Mouse (Mus musculus): ENCODE data around the gene Lekr1. TPM values are rescaled to one million over a fixed set of nuclear protein-coding genes. Genes with fewer than 3 reads are reported as not detected.

Gene Lekr1
- polyA plus RNA-seq, 1 experiment from 2014 or later, result 5.5 TPM

DNA sequence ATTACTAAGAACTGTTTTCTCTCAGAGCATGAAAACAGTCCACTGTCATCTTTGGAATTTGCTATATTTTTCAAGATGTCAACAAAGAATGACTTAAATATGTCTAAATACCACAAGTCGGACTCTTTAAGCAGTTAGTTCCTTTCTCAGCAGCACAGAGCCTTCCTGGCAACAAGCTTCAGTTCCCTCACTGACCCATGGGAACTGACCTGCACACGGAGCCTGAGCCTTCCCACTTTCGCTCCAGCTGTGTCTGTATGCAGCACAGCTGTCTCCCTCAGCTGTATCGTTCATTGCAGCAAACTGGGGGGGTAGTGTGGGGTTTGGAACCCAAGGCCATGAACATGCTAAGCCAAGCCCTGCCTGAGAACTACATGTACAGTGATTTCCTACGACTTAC, 136.8 kb downstream of the Lekr1 start:
- Histone ChIP-seq H3K4me3 (ENCODE audit: low read depth, low read length) (no peak overlapping the region), H3K27ac (ENCODE audit: low read depth, low read length) (no peak overlapping the region), H3K4me1 (ENCODE audit: control insufficient read depth, insufficient read depth, low read length) (no peaks in the 10 kb centered on the region), H3K36me3 (ENCODE audit: control insufficient read depth, insufficient read depth, low read length) (no peaks in the 10 kb centered on the region), H3K9ac (ENCODE audit: low read length) (no peak overlapping the region), H3K27me3 (ENCODE audit: control insufficient read depth, insufficient read depth, low read length) (no peaks in the 10 kb centered on the region), H3K4me2 (no peak overlapping the region), H3K9me3 (ENCODE audit: control insufficient read depth, low read length) (no peaks in the 10 kb centered on the region)
- WGBS, result 70% methylated on average over 5 of the region's 5 CpGs
- ATAC-seq (ENCODE audit: low FRiP score) (no peak), DNase-seq (ENCODE audit: low spot score, missing footprints) (no peak)

DNA sequence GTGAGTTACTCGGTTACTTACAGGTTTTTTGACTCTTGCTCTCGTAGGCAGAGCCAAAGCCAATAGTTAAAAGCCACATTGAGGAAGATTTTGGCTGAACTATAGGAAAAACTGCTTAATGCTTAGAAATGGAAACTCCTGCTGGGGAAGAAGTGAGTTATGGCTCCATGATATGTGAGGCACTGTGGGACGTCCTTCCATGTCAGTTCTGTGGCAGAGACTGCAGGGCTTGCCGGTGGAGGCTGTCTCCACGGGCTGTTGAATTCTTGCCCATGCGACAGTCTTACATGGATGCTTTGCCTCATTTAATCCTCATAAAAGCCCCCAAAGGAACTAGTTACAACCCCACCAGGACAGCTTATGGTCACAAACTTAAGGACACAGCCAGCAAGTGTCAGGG, 148.9 kb downstream of the Lekr1 start:
- H3K36me3 ChIP-seq (ENCODE audit: control insufficient read depth, insufficient read depth, low read length), result no peaks in the 10 kb centered on the region
- ATAC-seq (ENCODE audit: low FRiP score) (no peak), DNase-seq (ENCODE audit: low spot score, missing footprints) (no peak)
- H3K9ac ChIP-seq (ENCODE audit: low read length), result no peak overlapping the region
- no peaks in the 10 kb centered on the region for H3K4me1 ChIP-seq (ENCODE audit: control insufficient read depth, insufficient read depth, low read length)
- H3K27ac ChIP-seq (ENCODE audit: low read depth, low read length), result no peak overlapping the region
- WGBS, result 82% methylated on average over 6 of the region's 6 CpGs
- H3K9me3 ChIP-seq (ENCODE audit: control insufficient read depth, low read length), result no peaks in the 10 kb centered on the region
- H3K27me3 ChIP-seq (ENCODE audit: control insufficient read depth, insufficient read depth, low read length), result no peaks in the 10 kb centered on the region
- H3K4me2 ChIP-seq, result no peak overlapping the region
- H3K4me3 ChIP-seq (ENCODE audit: low read depth, low read length), result no peak overlapping the region

DNA sequence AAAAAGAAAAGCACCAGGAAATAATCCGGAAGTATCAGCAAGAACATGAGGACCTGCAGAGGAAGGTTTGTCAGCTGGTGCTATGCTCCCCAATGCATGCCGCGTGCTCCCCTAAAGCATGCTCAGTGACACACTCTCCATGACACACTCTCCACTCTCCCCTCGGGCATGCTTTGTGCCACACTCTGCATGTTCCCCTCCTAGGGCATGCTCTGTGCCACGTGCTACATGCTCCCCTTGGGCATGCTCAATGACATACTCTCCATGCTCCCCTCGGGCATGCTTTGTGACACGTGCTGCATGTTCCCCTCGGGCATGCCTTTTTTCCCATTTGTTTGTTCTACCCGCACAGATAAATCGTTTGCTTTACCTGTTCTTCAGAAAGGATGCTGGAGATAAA, 150.0 kb downstream of the Lekr1 start:
- no peaks in the 10 kb centered on the region for H3K4me1 ChIP-seq (ENCODE audit: control insufficient read depth, insufficient read depth, low read length)
- no peak overlapping the region for H3K4me2 ChIP-seq
- no peaks in the 10 kb centered on the region for H3K9me3 ChIP-seq (ENCODE audit: control insufficient read depth, low read length)
- H3K9ac ChIP-seq (ENCODE audit: low read length), result no peak overlapping the region
- no peak overlapping the region for H3K27ac ChIP-seq (ENCODE audit: low read depth, low read length)
- H3K4me3 ChIP-seq (ENCODE audit: low read depth, low read length), result no peak overlapping the region
- no peak for DNase-seq (ENCODE audit: low spot score, missing footprints)
- WGBS, result 86% methylated on average over 10 of the region's 10 CpGs
- no peaks in the 10 kb centered on the region for H3K36me3 ChIP-seq (ENCODE audit: control insufficient read depth, insufficient read depth, low read length)
- no peak for ATAC-seq (ENCODE audit: low FRiP score)
- H3K27me3 ChIP-seq (ENCODE audit: control insufficient read depth, insufficient read depth, low read length), result no peaks in the 10 kb centered on the region

DNA sequence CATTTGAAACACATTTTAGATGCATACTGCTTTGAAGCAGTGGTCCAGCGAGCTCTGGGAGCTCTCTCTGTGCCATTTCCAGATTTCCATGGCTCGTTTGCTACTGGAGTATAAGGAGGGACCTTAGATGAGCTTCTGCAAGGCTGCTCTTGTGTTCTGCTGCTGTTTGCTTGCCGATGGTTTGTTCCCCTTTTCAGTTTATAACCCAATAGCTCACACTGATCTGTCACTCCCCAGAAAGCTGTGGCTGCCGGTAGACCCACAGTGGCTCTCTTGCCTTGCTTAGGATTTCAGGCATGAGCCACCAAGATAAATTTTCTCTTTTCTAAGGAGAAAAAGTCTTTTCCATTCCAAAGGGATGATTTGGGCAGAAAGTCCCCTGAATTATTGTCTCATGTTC, 152.6 kb downstream of the Lekr1 start:
- ATAC-seq (ENCODE audit: low FRiP score) (no peak), DNase-seq (ENCODE audit: low spot score, missing footprints) (no peak)
- Histone ChIP-seq H3K9me3 (ENCODE audit: control insufficient read depth, low read length) (no peaks in the 10 kb centered on the region), H3K4me3 (ENCODE audit: low read depth, low read length) (no peak overlapping the region), H3K9ac (ENCODE audit: low read length) (no peak overlapping the region), H3K36me3 (ENCODE audit: control insufficient read depth, insufficient read depth, low read length) (no peaks in the 10 kb centered on the region), H3K4me1 (ENCODE audit: control insufficient read depth, insufficient read depth, low read length) (no peaks in the 10 kb centered on the region), H3K27me3 (ENCODE audit: control insufficient read depth, insufficient read depth, low read length) (no peaks in the 10 kb centered on the region), H3K4me2 (no peak overlapping the region), H3K27ac (ENCODE audit: low read depth, low read length) (no peak overlapping the region)
- 89% methylated on average over 4 of the region's 4 CpGs for WGBS

DNA sequence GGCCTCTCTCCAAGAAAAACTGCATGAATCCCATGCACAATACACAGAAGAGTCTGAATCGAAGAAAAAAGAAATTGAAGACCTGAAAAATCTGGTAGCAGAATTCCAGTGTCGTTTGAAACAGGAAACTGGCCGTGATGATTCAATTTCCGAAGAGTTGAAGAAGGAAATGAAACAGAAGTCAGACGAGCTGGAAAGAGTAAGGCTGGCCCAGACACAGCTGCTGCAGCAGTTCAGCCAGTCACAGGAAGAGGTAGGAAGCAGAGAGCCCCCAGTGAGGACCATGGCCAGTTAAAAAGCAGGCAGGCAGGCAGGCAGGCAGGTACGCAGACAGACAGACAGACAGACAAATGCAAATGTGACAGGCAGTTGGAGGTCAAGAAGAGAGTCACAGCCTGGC, 153.8 kb downstream of the Lekr1 start:
- ATAC-seq (ENCODE audit: low FRiP score) (no peak), DNase-seq (ENCODE audit: low spot score, missing footprints) (no peak)
- 79% methylated on average over 6 of the region's 6 CpGs for WGBS
- no peaks in the 10 kb centered on the region for H3K27me3 ChIP-seq (ENCODE audit: control insufficient read depth, insufficient read depth, low read length)
- no peaks in the 10 kb centered on the region for H3K36me3 ChIP-seq (ENCODE audit: control insufficient read depth, insufficient read depth, low read length)
- H3K9me3 ChIP-seq (ENCODE audit: control insufficient read depth, low read length), result no peaks in the 10 kb centered on the region
- H3K4me1 ChIP-seq (ENCODE audit: control insufficient read depth, insufficient read depth, low read length), result no peaks in the 10 kb centered on the region
- no peak overlapping the region for H3K27ac ChIP-seq (ENCODE audit: low read depth, low read length)
- H3K4me2 ChIP-seq, result no peak overlapping the region
- H3K4me3 ChIP-seq (ENCODE audit: low read depth, low read length), result no peak overlapping the region
- no peak overlapping the region for H3K9ac ChIP-seq (ENCODE audit: low read length)

DNA sequence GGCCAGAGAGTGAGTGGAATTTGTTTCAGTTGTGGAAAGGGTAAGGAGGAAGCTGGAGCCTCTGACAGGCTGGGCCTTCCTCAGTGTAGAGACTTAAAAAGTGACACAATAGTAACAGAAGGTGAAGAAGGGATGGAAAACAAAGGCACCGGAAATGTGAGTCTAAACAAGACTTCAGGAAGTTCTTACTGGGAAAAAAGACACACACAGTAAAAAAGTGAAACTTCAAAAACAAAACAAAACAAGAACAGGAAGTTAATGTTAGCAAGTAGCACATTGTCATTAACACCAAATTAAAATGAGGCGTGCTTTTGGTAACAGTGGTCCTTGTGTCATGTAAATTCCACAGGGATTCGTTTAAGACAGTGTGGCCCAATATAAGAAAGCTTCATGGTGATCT, 158.9 kb downstream of the Lekr1 start:
- ATAC-seq (ENCODE audit: low FRiP score) (no peak), DNase-seq (ENCODE audit: low spot score, missing footprints) (no peak)
- Histone ChIP-seq H3K9me3 (ENCODE audit: control insufficient read depth, low read length) (no peaks in the 10 kb centered on the region), H3K27me3 (ENCODE audit: control insufficient read depth, insufficient read depth, low read length) (no peaks in the 10 kb centered on the region), H3K27ac (ENCODE audit: low read depth, low read length) (no peak overlapping the region), H3K4me2 (no peak overlapping the region), H3K9ac (ENCODE audit: low read length) (no peak overlapping the region), H3K4me1 (ENCODE audit: control insufficient read depth, insufficient read depth, low read length) (no peaks in the 10 kb centered on the region), H3K4me3 (ENCODE audit: low read depth, low read length) (no peak overlapping the region), H3K36me3 (ENCODE audit: control insufficient read depth, insufficient read depth, low read length) (no peaks in the 10 kb centered on the region)
- WGBS, result 67% methylated on average over 3 of the region's 3 CpGs

DNA sequence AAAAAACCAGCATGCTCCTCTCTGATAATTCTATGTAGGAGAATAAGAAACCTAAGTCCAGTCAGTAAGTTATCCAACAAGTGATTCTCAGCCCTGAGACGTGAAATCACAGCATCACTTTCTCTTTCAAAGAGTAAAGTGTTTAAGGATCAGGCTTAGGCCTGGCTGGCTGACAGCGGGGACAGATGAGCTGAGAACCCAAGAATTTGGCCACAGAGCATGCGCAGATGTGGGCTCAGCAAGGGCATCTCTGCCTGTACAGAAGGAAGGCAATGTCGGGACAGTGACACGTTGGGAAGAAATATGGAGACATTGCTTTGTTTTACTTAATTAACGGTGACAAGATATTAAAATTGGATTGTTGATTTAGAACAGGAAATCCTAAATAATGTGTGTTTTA, 160.7 kb downstream of the Lekr1 start:
- H3K4me1 ChIP-seq (ENCODE audit: control insufficient read depth, insufficient read depth, low read length), result no peaks in the 10 kb centered on the region
- peak; percentile 73 for DNase-seq (ENCODE audit: low spot score, missing footprints)
- no peak overlapping the region for H3K4me2 ChIP-seq
- H3K4me3 ChIP-seq (ENCODE audit: low read depth, low read length), result no peak overlapping the region
- no peak overlapping the region for H3K9ac ChIP-seq (ENCODE audit: low read length)
- H3K36me3 ChIP-seq (ENCODE audit: control insufficient read depth, insufficient read depth, low read length), result no peaks in the 10 kb centered on the region
- ATAC-seq (ENCODE audit: low FRiP score), result no peak
- H3K27me3 ChIP-seq (ENCODE audit: control insufficient read depth, insufficient read depth, low read length), result no peaks in the 10 kb centered on the region; the same call in 1 of the 2 replicates
- H3K9me3 ChIP-seq (ENCODE audit: control insufficient read depth, low read length), result no peaks in the 10 kb centered on the region
- no peak overlapping the region for H3K27ac ChIP-seq (ENCODE audit: low read depth, low read length)
- WGBS, result 81% methylated on average over 6 of the region's 6 CpGs

DNA sequence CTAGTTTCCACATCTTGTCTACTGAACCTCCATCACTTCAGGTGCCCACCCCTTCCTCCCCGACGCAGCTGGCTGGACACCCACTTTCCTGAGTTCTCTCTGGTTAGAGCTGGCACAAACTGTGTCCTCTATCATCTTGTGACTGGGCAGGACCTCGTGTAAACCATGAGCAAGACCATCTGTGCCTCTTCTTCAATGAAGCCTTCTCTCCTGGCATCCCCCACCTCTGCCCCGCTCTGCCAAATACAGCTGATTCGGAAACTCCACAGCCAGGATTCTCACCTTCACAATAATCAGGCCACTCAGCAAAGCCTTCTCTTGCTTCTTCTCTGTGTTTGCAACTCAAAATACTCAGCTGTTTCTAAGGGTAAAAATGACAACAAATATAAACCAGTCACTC, 161.4 kb downstream of the Lekr1 start:
- Histone ChIP-seq H3K4me1 (ENCODE audit: control insufficient read depth, insufficient read depth, low read length) (no peaks in the 10 kb centered on the region), H3K9me3 (ENCODE audit: control insufficient read depth, low read length) (no peaks in the 10 kb centered on the region), H3K4me3 (ENCODE audit: low read depth, low read length) (no peak overlapping the region), H3K27ac (ENCODE audit: low read depth, low read length) (no peak overlapping the region), H3K27me3 (ENCODE audit: control insufficient read depth, insufficient read depth, low read length) (no peaks in the 10 kb centered on the region; the same call in 1 of the 2 replicates), H3K4me2 (no peak overlapping the region), H3K9ac (ENCODE audit: low read length) (no peak overlapping the region), H3K36me3 (ENCODE audit: control insufficient read depth, insufficient read depth, low read length) (no peaks in the 10 kb centered on the region)
- peak; percentile 62 for DNase-seq (ENCODE audit: low spot score, missing footprints)
- no peak for ATAC-seq (ENCODE audit: low FRiP score)
- 87% methylated on average over 5 of the region's 5 CpGs for WGBS

DNA sequence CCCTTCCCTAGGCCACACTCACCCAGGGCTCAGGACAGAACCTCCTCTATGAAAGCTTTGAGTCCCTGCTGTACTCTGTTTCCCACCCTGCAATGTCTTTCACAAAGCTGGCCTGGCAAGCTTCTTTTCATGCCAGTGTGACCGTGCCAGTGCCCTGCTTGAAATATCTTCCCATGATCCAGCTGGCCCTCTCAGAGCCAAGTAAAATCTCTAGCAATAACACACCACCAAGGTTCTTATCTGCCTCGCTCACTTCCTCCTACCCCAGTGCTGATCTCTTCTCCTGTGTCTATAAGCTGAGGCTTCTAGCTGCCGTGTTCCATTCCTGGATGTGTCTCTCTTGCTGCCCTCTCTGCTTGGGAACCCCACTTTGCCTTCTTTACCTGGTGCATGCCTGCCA, 162.0 kb downstream of the Lekr1 start:
- ATAC-seq (ENCODE audit: low FRiP score) (no peak), DNase-seq (ENCODE audit: low spot score, missing footprints) (peak; percentile 68)
- no peaks in the 10 kb centered on the region for H3K36me3 ChIP-seq (ENCODE audit: control insufficient read depth, insufficient read depth, low read length)
- no peak overlapping the region for H3K27ac ChIP-seq (ENCODE audit: low read depth, low read length)
- no peak overlapping the region for H3K4me2 ChIP-seq
- H3K9me3 ChIP-seq (ENCODE audit: control insufficient read depth, low read length), result no peaks in the 10 kb centered on the region
- H3K9ac ChIP-seq (ENCODE audit: low read length), result no peak overlapping the region
- no peak overlapping the region for H3K4me3 ChIP-seq (ENCODE audit: low read depth, low read length)
- no peaks in the 10 kb centered on the region for H3K4me1 ChIP-seq (ENCODE audit: control insufficient read depth, insufficient read depth, low read length)
- no peaks in the 10 kb centered on the region; the same call in 1 of the 2 replicates for H3K27me3 ChIP-seq (ENCODE audit: control insufficient read depth, insufficient read depth, low read length)
- 84% methylated on average over 3 of the region's 3 CpGs for WGBS

DNA sequence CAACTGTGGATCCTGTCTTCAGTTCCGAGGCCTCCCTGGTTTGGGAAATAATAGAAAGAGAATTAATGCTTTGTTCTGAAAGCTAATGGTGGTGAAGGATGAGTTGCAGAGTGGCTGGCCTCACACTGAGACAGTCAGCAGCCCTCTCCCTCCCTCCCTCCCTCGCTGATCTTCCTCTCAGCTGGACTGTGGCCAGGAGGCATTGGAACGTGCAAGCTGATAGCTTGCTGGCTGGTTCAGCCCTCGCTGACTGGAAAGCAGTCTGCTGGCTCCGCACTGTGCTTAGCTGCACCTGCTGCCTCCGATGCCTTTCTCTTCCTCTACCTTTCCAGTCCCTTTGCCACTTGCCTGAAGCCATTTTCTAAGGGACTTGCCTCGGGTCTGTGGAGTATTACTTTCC, 163.2 kb downstream of the Lekr1 start:
- Histone ChIP-seq H3K4me3 (ENCODE audit: low read depth, low read length) (no peak overlapping the region), H3K4me2 (no peak overlapping the region), H3K36me3 (ENCODE audit: control insufficient read depth, insufficient read depth, low read length) (no peaks in the 10 kb centered on the region), H3K9ac (ENCODE audit: low read length) (no peak overlapping the region), H3K9me3 (ENCODE audit: control insufficient read depth, low read length) (no peaks in the 10 kb centered on the region), H3K27ac (ENCODE audit: low read depth, low read length) (no peak overlapping the region), H3K27me3 (ENCODE audit: control insufficient read depth, insufficient read depth, low read length) (no peaks in the 10 kb centered on the region; the same call in 1 of the 2 replicates), H3K4me1 (ENCODE audit: control insufficient read depth, insufficient read depth, low read length) (no peaks in the 10 kb centered on the region)
- WGBS, result 17% methylated on average over 7 of the region's 7 CpGs
- ATAC-seq (ENCODE audit: low FRiP score) (peak; percentile 63; the same call in 1 of the 2 replicates), DNase-seq (ENCODE audit: low spot score, missing footprints) (peak; percentile 88)

All from midbrain, embryonic 11.5 days (tissue).